Mouse (Mus musculus): ENCODE measurements around the gene Ipo11.

- TF ChIP-seq POLR2A (IDR thresholded peaks at IDR 0.05; ENCODE audit: control insufficient read depth, extremely low read depth, insufficient read depth, low read length, poor library complexity) = no peak
- TF ChIP-seq CTCF (IDR thresholded peaks at IDR 0.05; ENCODE audit: borderline replicate concordance, control insufficient read depth, extremely low read depth, insufficient read depth, low read length, poor library complexity) = no peak
Observed at GRCm38 (mm10) chr13:106755892-106756291, 180.9 kb downstream of the Ipo11 start.

Data from thymus, adult 2 months (tissue).